In the genomic region with DNA sequence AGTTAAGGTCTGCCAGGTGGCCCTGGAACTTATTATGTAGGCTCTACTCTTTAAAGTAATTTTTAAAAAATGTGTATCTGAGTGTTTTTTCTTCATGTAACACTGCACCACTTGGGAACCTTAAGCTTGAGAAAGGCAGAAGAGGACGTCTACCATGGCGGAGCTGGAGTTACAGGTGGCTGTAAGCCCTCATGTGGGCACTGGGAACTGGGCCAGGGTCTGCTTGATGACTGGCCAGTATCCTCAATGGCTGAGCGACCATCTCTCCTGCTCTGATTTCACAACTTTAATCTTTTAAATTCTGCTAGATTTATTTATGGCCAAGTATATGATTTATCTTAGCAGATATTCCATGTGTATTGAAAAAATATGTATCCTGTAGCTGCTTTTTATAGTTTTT, we compare ENCODE assay signal across 15 mouse cellular contexts.
"Had no signal": no experiment of that assay in that cellular context is flagged by ENCODE, and none has a peak within 500 bp of the region (broad histone marks: within the 10 kb centered on the region; RNA-seq: fewer than 3 reads in every experiment).

No protein-coding gene starts in this region.

- H3K4me2 ChIP-seq: lung, embryonic 15.5 days; midbrain, embryonic 11.5 days; neural tube, embryonic 12.5 days had no signal

- H3K4me3 ChIP-seq: lung, embryonic 15.5 days; megakaryocyte, embryonic 14.5 days; neural tube, embryonic 12.5 days had no signal

- H3K27me3 ChIP-seq: lung, embryonic 15.5 days; megakaryocyte, embryonic 14.5 days; neural tube, embryonic 12.5 days had no signal

- H3K4me1 ChIP-seq: lung, embryonic 15.5 days; megakaryocyte, embryonic 14.5 days; neural tube, embryonic 12.5 days had no signal

- ATAC-seq: liver, postnatal 0 days; lung, postnatal 0 days; midbrain, embryonic 16.5 days had no signal

- H3K9me3 ChIP-seq: lung, embryonic 15.5 days; megakaryocyte, embryonic 14.5 days; neural tube, embryonic 12.5 days had no signal

- DNase-seq: liver, postnatal 0 days; lung, adult 2 months; lung, postnatal 14 days; lung, postnatal 36 days; right cerebral cortex, postnatal 14 days; thymus, adult 18-20 months; thymus, postnatal 14 days; thymus, postnatal 36 days had no signal

- H3K9ac ChIP-seq: liver, postnatal 0 days; lung, embryonic 15.5 days; neural tube, embryonic 12.5 days had no signal

- H3K27ac ChIP-seq: lung, embryonic 15.5 days; macrophage; neural tube, embryonic 12.5 days had no signal
